Mouse (Mus musculus) E14TG2a.4 (cell line): ENCODE measurements around the gene Foxj3.

ENCODE experiments used
- CTCF ChIP-seq: conservative IDR thresholded peaks from 2 replicates; pipeline ENCODE4 v1.5.1; 2014; ENCODE audit warnings: low read length
- NANOG ChIP-seq: IDR thresholded peaks from 2 replicates; pipeline ENCODE4 v1.6.1; 2014; ENCODE audit warnings: borderline replicate concordance, low read length, mixed read lengths
- POU5F1 ChIP-seq: IDR thresholded peaks from 2 replicates; pipeline ENCODE4 v1.6.1; 2014; ENCODE audit warnings: low read length, borderline replicate concordance

GRCm38 (mm10) chr4:119531813-119532212, 5.0 kb upstream of the Foxj3 start:
- TF ChIP-seq CTCF, result peak; percentile 57
- TF ChIP-seq NANOG, result no peak
- no peak for TF ChIP-seq POU5F1
